Mouse (Mus musculus) adrenal gland, adult 8-10 months (tissue): ENCODE data around the gene Sapcd2. TPM values are rescaled to one million over a fixed set of nuclear protein-coding genes. Genes with fewer than 3 reads are reported as not detected.

Source experiments
- DNase-seq: peaks from one replicate; pipeline ENCODE4 v3.0.0; 2022
- total RNA-seq, 4 experiments: library from RNA; stranded (reverse); gene quantifications; 2 replicates each; pipeline ENCODE4 v1.2.4; 2022

Gene Sapcd2
- total RNA-seq, 4 experiments from 2014 or later = 0.31 to 0.71 (median 0.61) TPM; not detected in 1

DNA sequence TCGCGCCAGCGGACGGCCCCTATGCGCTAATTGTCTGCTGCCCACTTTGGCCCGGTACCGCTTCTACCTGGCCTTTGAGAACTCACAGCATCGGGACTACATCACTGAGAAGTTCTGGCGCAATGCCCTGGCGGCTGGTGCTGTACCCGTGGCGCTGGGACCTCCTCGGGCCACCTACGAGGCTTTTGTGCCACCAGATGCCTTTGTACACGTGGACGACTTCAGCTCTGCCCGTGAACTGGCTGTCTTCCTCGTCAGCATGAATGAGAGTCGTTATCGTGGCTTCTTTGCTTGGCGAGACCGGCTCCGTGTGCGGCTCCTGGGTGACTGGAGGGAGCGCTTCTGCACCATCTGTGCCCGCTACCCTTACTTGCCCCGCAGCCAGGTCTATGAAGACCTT lies 53.4 kb downstream of the Sapcd2 start:
- DNase-seq = no peak

DNA sequence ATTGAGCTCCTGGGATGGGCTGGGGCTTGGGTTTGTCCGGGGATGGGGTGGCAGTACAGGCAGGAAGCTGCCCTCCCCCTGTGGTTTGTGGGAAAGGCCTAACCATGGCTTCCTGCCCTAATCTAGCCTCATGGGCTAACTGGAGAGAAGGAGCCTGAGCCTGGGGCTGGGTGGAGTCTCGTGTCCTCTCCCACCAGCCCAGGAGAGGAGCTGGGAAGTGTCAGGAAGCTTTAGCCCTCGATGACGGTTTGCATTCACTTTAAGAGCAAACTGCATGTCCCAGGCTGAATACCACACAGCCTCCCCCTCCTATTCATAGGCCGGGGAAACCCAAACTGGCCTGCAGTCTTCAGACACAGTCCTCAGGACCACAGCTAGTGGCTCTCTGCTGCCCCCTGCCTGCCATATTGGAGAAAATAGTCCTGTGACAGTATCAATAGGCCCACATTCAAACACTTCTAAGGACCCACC lies 54.6 kb downstream of the Sapcd2 start:
- no peak for DNase-seq

- DNase-seq = no peak
These were observed 55.1 kb downstream of the Sapcd2 start for GRCm38 (mm10) chr2:25427256-25427655.

Other genes with a start within 250 kb of the Sapcd2 start
- gene Nrarp, start 191.6 kb upstream of the Sapcd2 start, total RNA-seq = 1 to 10 TPM; 2.4 to 3.5 (median 2.7) TPM
- gene Tor4a, start 175.4 kb upstream of the Sapcd2 start, total RNA-seq = 10 to 100 TPM; 27.4 to 35.0 (median 31.7) TPM
- gene Nelfb, start 160.8 kb upstream of the Sapcd2 start, total RNA-seq = 10 to 100 TPM; 59.6 to 74.9 (median 68.6) TPM
- not detected for gene Stpg3, start 157.7 kb upstream of the Sapcd2 start, total RNA-seq
- gene Fam166a, start 153.6 kb upstream of the Sapcd2 start, total RNA-seq = under 1 TPM in 1 of 4 experiments, not detected in 3; 0.27 TPM
- 100 to 1,000 TPM; 150 to 307 (median 222) TPM for gene Tubb4b, start 147.6 kb upstream of the Sapcd2 start, total RNA-seq
- not detected for gene Slc34a3, start 138.0 kb upstream of the Sapcd2 start, total RNA-seq
- gene Rnf224, start 135.5 kb upstream of the Sapcd2 start, total RNA-seq = not detected
- 10 to 100 TPM; 10.3 to 18.0 (median 12.3) TPM for gene Rnf208, start 130.1 kb upstream of the Sapcd2 start, total RNA-seq
- gene Cysrt1, start 129.9 kb upstream of the Sapcd2 start, total RNA-seq = not detected
- 1 to 10 TPM; 2.2 to 8.9 (median 6.1) TPM for gene AL732309.1, start 125.5 kb upstream of the Sapcd2 start, total RNA-seq
- 10 to 100 TPM; 28.4 to 43.0 (median 31.5) TPM for gene Tmem203, start 116.9 kb upstream of the Sapcd2 start, total RNA-seq
- gene Tprn, start 109.7 kb upstream of the Sapcd2 start, total RNA-seq = 10 to 100 TPM; 10.3 to 14.5 (median 11.1) TPM
- 10 to 100 TPM; 44.4 to 48.7 (median 47.0) TPM for gene Ssna1, start 99.9 kb upstream of the Sapcd2 start, total RNA-seq
- 100 to 1,000 TPM in 3 of 4 experiments, 10 to 100 TPM in 1; 94.6 to 118 (median 102) TPM for gene Anapc2, start 99.8 kb upstream of the Sapcd2 start, total RNA-seq
- not detected for gene Tmem210, start 84.2 kb upstream of the Sapcd2 start, total RNA-seq
- gene Lrrc26, start 82.4 kb upstream of the Sapcd2 start, total RNA-seq = not detected
- 10 to 100 TPM; 13.0 to 21.3 (median 17.8) TPM for gene Grin1, start 53.1 kb upstream of the Sapcd2 start, total RNA-seq
- gene Man1b1, start 40.0 kb upstream of the Sapcd2 start, total RNA-seq = 10 to 100 TPM; 66.5 to 71.9 (median 67.6) TPM
- 10 to 100 TPM; 39.8 to 59.1 (median 45.7) TPM for gene Dpp7, start 16.0 kb upstream of the Sapcd2 start, total RNA-seq
- gene Uap1l1, start 6.6 kb upstream of the Sapcd2 start, total RNA-seq = 10 to 100 TPM; 29.5 to 48.3 (median 31.5) TPM
- gene Entpd2, start 23.6 kb downstream of the Sapcd2 start, total RNA-seq = 1 to 10 TPM; 3.1 to 9.7 (median 5.1) TPM
- 100 to 1,000 TPM; 148 to 171 (median 163) TPM for gene Npdc1, start 27.0 kb downstream of the Sapcd2 start, total RNA-seq
- under 1 TPM in 1 of 4 experiments, not detected in 3; 0.13 TPM for gene Fut7, start 50.9 kb downstream of the Sapcd2 start, total RNA-seq
- 10 to 100 TPM; 48.9 to 73.0 (median 57.5) TPM for gene Abca2, start 56.4 kb downstream of the Sapcd2 start, total RNA-seq
- gene Clic3, start 84.5 kb downstream of the Sapcd2 start, total RNA-seq = not detected
- 10 to 100 TPM; 32.4 to 68.2 (median 43.4) TPM for gene Paxx, start 88.8 kb downstream of the Sapcd2 start, total RNA-seq
- 10 to 100 TPM in 1 of 4 experiments, 1 to 10 TPM in 3; 3.2 to 10.5 (median 4.4) TPM for gene Ptgds, start 97.7 kb downstream of the Sapcd2 start, total RNA-seq
- gene Lcn12, start 121.6 kb downstream of the Sapcd2 start, total RNA-seq = not detected
- 100 to 1,000 TPM in 3 of 4 experiments, 10 to 100 TPM in 1; 82.5 to 114 (median 107) TPM for gene Fbxw5, start 128.4 kb downstream of the Sapcd2 start, total RNA-seq
- 1 to 10 TPM in 3 of 4 experiments, under 1 TPM in 1; 0.70 to 2.3 (median 1.6) TPM for gene C8g, start 129.4 kb downstream of the Sapcd2 start, total RNA-seq
- 10 to 100 TPM; 22.6 to 35.3 (median 30.6) TPM for gene Traf2, start 174.6 kb downstream of the Sapcd2 start, total RNA-seq
- gene Edf1, start 185.5 kb downstream of the Sapcd2 start, total RNA-seq = 100 to 1,000 TPM; 149 to 331 (median 215) TPM
- 10 to 100 TPM in 1 of 4 experiments, 1 to 10 TPM in 3; 1.4 to 11.0 (median 4.0) TPM for gene Mamdc4, start 202.5 kb downstream of the Sapcd2 start, total RNA-seq
- gene Phpt1, start 202.9 kb downstream of the Sapcd2 start, total RNA-seq = 10 to 100 TPM; 61.3 to 76.9 (median 66.1) TPM
- 1 to 10 TPM; 1.6 to 4.8 (median 3.8) TPM for gene Ajm1, start 209.4 kb downstream of the Sapcd2 start, total RNA-seq
- gene Rabl6, start 236.2 kb downstream of the Sapcd2 start, total RNA-seq = 100 to 1,000 TPM; 121 to 178 (median 137) TPM
- not detected for gene Ccdc183, start 245.4 kb downstream of the Sapcd2 start, total RNA-seq
- 10 to 100 TPM; 18.0 to 47.8 (median 27.3) TPM for gene Tmem141, start 249.7 kb downstream of the Sapcd2 start, total RNA-seq